Mouse (Mus musculus): Measurements from ENCODE around the gene Fat3.
A peak's percentile ranks its signal among the peaks of the same experiment; 100 is the strongest.

The Fat3 gene

GRCm38 (mm10) chr9:16002991-16003390 lies 498.1 kb downstream of the Fat3 start:
- DNase-seq: no peak

- no peak for DNase-seq
Observed at GRCm38 (mm10) chr9:15994762-15995161, 506.3 kb downstream of the Fat3 start.

GRCm38 (mm10) chr9:15994177-15994576 lies 506.9 kb downstream of the Fat3 start:
- no peak for DNase-seq

GRCm38 (mm10) chr9:15992158-15992846 lies 508.8 kb downstream of the Fat3 start:
- DNase-seq: no peak

- DNase-seq: peak in 1 of 2 experiments; percentile 7
Observed at GRCm38 (mm10) chr9:15978317-15978716, 522.8 kb downstream of the Fat3 start.

GRCm38 (mm10) chr9:15976959-15977663 lies 524.0 kb downstream of the Fat3 start:
- peak; percentile 9 to 10 for DNase-seq

GRCm38 (mm10) chr9:15975999-15976398 lies 525.1 kb downstream of the Fat3 start:
- no peak for DNase-seq

GRCm38 (mm10) chr9:15972201-15972600 lies 528.9 kb downstream of the Fat3 start:
- DNase-seq: peak; percentile 14 to 27

GRCm38 (mm10) chr9:15971393-15971792 lies 529.7 kb downstream of the Fat3 start:
- DNase-seq: no peak

- DNase-seq: no peak
Observed at GRCm38 (mm10) chr9:15964198-15964597, 536.9 kb downstream of the Fat3 start.

GRCm38 (mm10) chr9:15962886-15963285 lies 538.2 kb downstream of the Fat3 start:
- no peak for DNase-seq

- DNase-seq: no peak
Observed at GRCm38 (mm10) chr9:15958224-15958787, 542.8 kb downstream of the Fat3 start.

GRCm38 (mm10) chr9:15957816-15958215 lies 543.3 kb downstream of the Fat3 start:
- no peak for DNase-seq

GRCm38 (mm10) chr9:15955147-15955782 lies 545.8 kb downstream of the Fat3 start:
- no peak for DNase-seq

- DNase-seq: no peak
Observed at GRCm38 (mm10) chr9:15954338-15954704, 546.8 kb downstream of the Fat3 start.

GRCm38 (mm10) chr9:15953585-15954337 lies 547.3 kb downstream of the Fat3 start:
- DNase-seq: no peak

GRCm38 (mm10) chr9:15948086-15948485 lies 553.0 kb downstream of the Fat3 start:
- no peak for DNase-seq

GRCm38 (mm10) chr9:15944182-15944581 lies 556.9 kb downstream of the Fat3 start:
- no peak for DNase-seq

- no peak for DNase-seq
Observed at GRCm38 (mm10) chr9:15943486-15944153, 557.5 kb downstream of the Fat3 start.

GRCm38 (mm10) chr9:15941818-15942217 lies 559.3 kb downstream of the Fat3 start:
- no peak for DNase-seq

- no peak for DNase-seq
Observed at GRCm38 (mm10) chr9:15940933-15941673, 560.0 kb downstream of the Fat3 start.

- DNase-seq: no peak
Observed at GRCm38 (mm10) chr9:15939594-15939993, 561.5 kb downstream of the Fat3 start.
